Mouse (Mus musculus) forebrain, postnatal 0 days (tissue): Measurements from ENCODE around the gene Lactb. TPM values are rescaled to one million over a fixed set of nuclear protein-coding genes. Genes with fewer than 3 reads are reported as not detected.

ENCODE experiments used
- ATAC-seq: fragments of 200-750 bp; cut with Nextera tagmentation; 2 replicates; pipeline ENCODE4 v1.8.0; 2017; ENCODE audit warnings: mild to moderate bottlenecking, moderate library complexity
- DNase-seq: peaks from one replicate; pipeline ENCODE4 v3.0.0-alpha.2; 2015
- H3K27ac ChIP-seq: fragments of 300-500 bp; sonication (generic); 2 replicates; pipeline ENCODE4 v1.5.1; 2014; ENCODE audit warnings: low read depth, mild to moderate bottlenecking, antibody characterized with exemption, low read length, moderate library complexity, mixed read lengths
- H3K27me3 ChIP-seq: fragments of 300-500 bp; sonication (generic); 2 replicates; pipeline ENCODE4 v1.6.1; 2014; ENCODE audit warnings: mild to moderate bottlenecking, low read length, mixed read lengths; ENCODE audit not compliant: insufficient read depth
- H3K36me3 ChIP-seq: fragments of 300-500 bp; sonication (generic); 2 replicates; pipeline ENCODE4 v1.6.1; 2014; ENCODE audit warnings: mild to moderate bottlenecking, moderate library complexity; ENCODE audit not compliant: insufficient read depth
- H3K4me1 ChIP-seq: fragments of 300-500 bp; sonication (generic); 2 replicates; pipeline ENCODE4 v1.6.1; 2014; ENCODE audit warnings: antibody characterized with exemption; ENCODE audit not compliant: insufficient read depth
- H3K4me2 ChIP-seq: fragments of 300-500 bp; sonication (generic); 2 replicates; pipeline ENCODE4 v1.6.1; 2014; ENCODE audit warnings: low read depth, mild to moderate bottlenecking, moderate library complexity
- H3K4me3 ChIP-seq: fragments of 300-500 bp; sonication (generic); 2 replicates; pipeline ENCODE4 v1.5.1; 2014; ENCODE audit warnings: low read depth, low read length, mixed read lengths
- H3K9ac ChIP-seq: fragments of 300-500 bp; sonication (generic); 2 replicates; pipeline ENCODE4 v1.6.1; 2014; ENCODE audit warnings: mild to moderate bottlenecking
- H3K9me3 ChIP-seq: fragments of 300-500 bp; sonication (generic); 2 replicates; pipeline ENCODE4 v1.6.1; 2016; ENCODE audit warnings: low read length
- CTCF ChIP-seq: sonication (generic); IDR thresholded peaks from 2 replicates; pipeline ENCODE4 v1.5.1; 2016; ENCODE audit warnings: antibody characterized with exemption, control low read depth, low read depth
- WGBS: fragments of 180-500 bp; shearing (Covaris S2); extraction: QIAGEN DNeasy Blood & Tissue Kit; methylation state at CpG from one replicate; pipeline ENCODE4 v1.1.7; 2014; 5-methylcytosine and 5-hydroxymethylcytosine counted together
- polyA plus RNA-seq: library from polyadenylated mRNA; unstranded; fragments of >200 nt; fragmentation: Nextera tagmentation; extraction: Ambion mirVana; gene quantifications from 2 replicates; pipeline ENCODE4 v1.2.1, GENCODE M21; 2015
- total RNA-seq: library from RNA; depleted of rRNA; stranded (reverse); fragments of >200 nt; gene quantifications from 2 replicates; pipeline ENCODE4 v1.2.3, GENCODE M21; 2014

The Lactb gene
- total and polyA plus RNA-seq, 2 experiments from 2014 or later = 12.2 to 20.3 TPM

DNA sequence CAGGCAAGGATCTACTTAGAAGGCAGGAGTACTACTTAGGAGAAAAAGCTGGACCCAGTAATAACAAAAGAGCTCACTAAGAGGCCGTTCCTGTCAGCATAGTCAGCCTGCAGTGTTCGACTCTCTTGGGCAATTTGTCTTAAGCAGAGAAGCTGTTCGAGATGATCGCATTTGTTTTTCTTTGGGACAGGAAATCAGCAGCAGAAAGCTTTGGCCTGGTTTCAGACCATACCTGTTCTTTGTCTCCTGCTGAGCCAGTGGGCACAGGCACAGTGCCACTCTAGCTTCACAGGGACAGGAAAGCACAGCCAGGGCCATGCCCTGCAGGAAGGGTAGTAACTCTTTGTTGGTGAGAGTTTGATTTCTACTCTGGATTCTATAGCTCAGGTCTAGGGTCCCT is 31.1 kb upstream of the Lactb start:
- Histone ChIP-seq H3K27me3 (no peaks in the 10 kb centered on the region), H3K9ac (no peak overlapping the region), H3K27ac (no peak overlapping the region), H3K4me3 (no peak overlapping the region), H3K4me1 (no peaks in the 10 kb centered on the region), H3K4me2 (no peak overlapping the region), H3K36me3 (no peaks in the 10 kb centered on the region), H3K9me3 (no peaks in the 10 kb centered on the region)
- no peak for ATAC-seq
- no peak for DNase-seq
- WGBS = 72% methylated on average over 4 of the region's 4 CpGs
- TF ChIP-seq CTCF = no peak

DNA sequence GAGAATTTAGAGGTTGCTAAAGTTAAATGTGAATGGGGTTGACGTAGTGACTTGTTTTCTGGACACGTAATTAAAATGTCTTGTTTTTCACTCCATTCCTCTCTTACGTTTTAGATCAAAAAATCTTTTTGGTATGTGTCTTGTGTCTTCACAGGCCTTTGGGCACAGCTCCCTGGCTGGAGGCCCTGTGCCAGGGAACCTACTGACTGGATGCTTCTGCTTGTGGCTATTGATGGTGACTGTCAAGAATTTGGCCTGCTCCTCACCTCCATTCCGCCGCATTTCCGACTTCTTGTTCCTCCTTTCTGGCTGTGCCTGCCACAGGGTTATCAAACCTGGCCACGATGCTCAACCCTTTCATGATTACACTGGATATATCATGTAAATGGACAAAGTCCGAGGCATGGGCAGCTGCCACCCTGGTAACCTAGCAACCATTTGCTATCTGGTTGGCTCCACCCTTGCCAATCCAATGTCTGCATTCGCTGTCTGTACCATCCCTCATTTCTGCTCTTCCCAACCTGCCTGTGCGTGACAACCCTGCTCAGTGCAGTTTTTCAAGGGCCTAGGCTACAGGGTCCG is 30.0 kb upstream of the Lactb start:
- no peaks in the 10 kb centered on the region for H3K9me3 ChIP-seq
- no peak for TF ChIP-seq CTCF
- H3K27ac ChIP-seq = no peak overlapping the region
- H3K4me2 ChIP-seq = no peak overlapping the region
- H3K4me3 ChIP-seq = no peak overlapping the region
- H3K4me1 ChIP-seq = no peaks in the 10 kb centered on the region
- H3K9ac ChIP-seq = no peak overlapping the region
- ATAC-seq (peak; percentile 79), DNase-seq (peak; percentile 33)
- H3K36me3 ChIP-seq = no peaks in the 10 kb centered on the region
- H3K27me3 ChIP-seq = no peaks in the 10 kb centered on the region
- 64% methylated on average over 11 of the region's 11 CpGs for WGBS

DNA sequence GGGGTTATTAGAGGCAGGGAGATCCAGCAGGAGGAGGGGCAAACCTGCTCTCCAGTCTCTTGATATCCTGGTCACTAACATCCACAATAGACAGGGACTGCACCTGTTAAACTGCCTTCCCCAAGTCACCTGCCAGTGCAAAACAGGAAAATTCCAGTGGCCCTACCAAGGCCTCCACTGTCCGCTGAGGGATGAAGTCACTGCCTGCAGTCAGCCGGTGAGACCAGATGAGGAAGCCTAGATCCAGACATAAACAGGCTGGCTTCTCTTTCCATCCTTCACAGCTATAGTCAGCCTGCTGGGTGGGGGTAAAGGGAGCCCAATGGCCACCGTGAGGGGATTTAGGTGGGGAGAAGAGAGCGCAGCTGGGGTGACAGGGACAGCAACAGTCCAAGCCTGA is 28.4 kb upstream of the Lactb start:
- Histone ChIP-seq H3K4me1 (no peaks in the 10 kb centered on the region), H3K9ac (no peak overlapping the region), H3K4me3 (no peak overlapping the region), H3K4me2 (no peak overlapping the region), H3K9me3 (no peaks in the 10 kb centered on the region), H3K27ac (no peak overlapping the region), H3K36me3 (no peaks in the 10 kb centered on the region), H3K27me3 (no peaks in the 10 kb centered on the region)
- 55% methylated on average over 4 of the region's 4 CpGs for WGBS
- DNase-seq (no peak), ATAC-seq (no peak)
- no peak for TF ChIP-seq CTCF

DNA sequence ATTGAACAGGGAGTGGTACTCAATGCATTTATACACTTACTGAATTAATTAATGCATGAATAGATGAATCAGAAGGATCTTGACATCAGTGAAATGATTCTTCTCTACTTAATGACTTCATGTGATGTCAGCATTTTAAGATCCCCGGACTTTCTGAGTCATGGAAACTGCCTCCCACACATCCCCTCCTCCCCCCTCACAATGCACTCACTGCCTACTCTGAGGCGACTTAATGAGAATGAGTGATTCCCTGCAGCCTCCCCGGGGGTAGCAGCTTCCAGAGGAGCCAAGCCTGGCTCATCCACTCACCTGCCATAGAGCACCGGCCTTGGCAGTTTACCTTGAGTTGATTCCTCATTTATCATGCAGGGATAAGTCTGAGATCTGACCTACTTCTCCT is 27.9 kb upstream of the Lactb start:
- no peak overlapping the region for H3K27ac ChIP-seq
- H3K9me3 ChIP-seq = no peaks in the 10 kb centered on the region
- no peak overlapping the region for H3K4me2 ChIP-seq
- ATAC-seq (peak; percentile 10; the same call in 1 of the 2 replicates), DNase-seq (no peak)
- 24% methylated on average over 4 of the region's 4 CpGs for WGBS
- H3K9ac ChIP-seq = no peak overlapping the region
- H3K4me3 ChIP-seq = no peak overlapping the region
- TF ChIP-seq CTCF = no peak
- H3K27me3 ChIP-seq = no peaks in the 10 kb centered on the region
- H3K36me3 ChIP-seq = no peaks in the 10 kb centered on the region
- no peaks in the 10 kb centered on the region for H3K4me1 ChIP-seq

DNA sequence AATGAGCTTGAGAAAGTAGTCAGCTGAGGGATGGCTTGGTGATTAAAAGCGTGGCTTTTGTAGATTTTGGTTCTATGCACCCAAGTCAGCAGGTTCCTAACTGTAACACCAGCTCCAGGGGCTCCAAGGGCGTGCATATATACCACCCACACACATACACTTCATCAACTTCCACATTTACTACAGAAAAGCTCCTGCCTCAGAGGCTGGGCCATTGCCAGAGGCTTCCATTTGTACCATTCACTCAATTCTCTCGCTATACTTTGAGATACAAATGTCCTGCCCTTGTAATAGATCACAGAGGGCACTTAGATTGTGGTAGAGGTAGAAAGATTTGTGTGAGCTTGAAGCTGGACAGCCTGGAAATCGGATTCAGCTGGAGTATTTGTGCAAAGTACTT is 26.2 kb upstream of the Lactb start:
- no peak overlapping the region for H3K27ac ChIP-seq
- no peak overlapping the region for H3K4me3 ChIP-seq
- H3K36me3 ChIP-seq = no peaks in the 10 kb centered on the region
- no peaks in the 10 kb centered on the region for H3K27me3 ChIP-seq
- ATAC-seq = no peak
- H3K9ac ChIP-seq = no peak overlapping the region
- H3K9me3 ChIP-seq = no peaks in the 10 kb centered on the region
- 77% methylated on average over 4 of the region's 4 CpGs for WGBS
- no peaks in the 10 kb centered on the region for H3K4me1 ChIP-seq
- TF ChIP-seq CTCF = no peak
- no peak for DNase-seq
- H3K4me2 ChIP-seq = no peak overlapping the region

DNA sequence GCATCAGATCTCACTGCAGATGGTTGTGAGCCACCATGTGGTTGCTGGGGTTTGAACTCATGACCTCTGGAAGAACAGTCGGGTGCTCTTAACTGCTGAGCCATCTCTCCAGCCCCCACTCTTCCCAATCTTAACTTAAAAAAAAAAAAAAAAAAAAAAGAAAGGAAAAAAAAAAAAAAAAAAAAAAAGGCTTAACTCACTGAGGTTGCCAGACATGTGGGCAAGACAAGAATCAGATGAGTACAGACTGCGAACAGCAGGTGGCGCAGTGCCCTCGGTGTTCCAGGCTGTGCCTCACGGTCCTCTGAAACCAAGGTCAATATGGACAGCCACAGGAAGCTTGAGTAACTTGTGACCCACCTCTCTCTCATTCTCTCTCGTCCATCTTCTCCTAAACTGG is 25.8 kb upstream of the Lactb start:
- Histone ChIP-seq H3K9ac (no peak overlapping the region), H3K4me1 (no peaks in the 10 kb centered on the region), H3K27me3 (no peaks in the 10 kb centered on the region), H3K36me3 (no peaks in the 10 kb centered on the region), H3K27ac (no peak overlapping the region), H3K4me2 (no peak overlapping the region), H3K4me3 (no peak overlapping the region), H3K9me3 (no peaks in the 10 kb centered on the region)
- ATAC-seq (no peak), DNase-seq (peak; percentile 80)
- 4% methylated on average over 6 of the region's 6 CpGs for WGBS
- peak; percentile 75 for TF ChIP-seq CTCF

DNA sequence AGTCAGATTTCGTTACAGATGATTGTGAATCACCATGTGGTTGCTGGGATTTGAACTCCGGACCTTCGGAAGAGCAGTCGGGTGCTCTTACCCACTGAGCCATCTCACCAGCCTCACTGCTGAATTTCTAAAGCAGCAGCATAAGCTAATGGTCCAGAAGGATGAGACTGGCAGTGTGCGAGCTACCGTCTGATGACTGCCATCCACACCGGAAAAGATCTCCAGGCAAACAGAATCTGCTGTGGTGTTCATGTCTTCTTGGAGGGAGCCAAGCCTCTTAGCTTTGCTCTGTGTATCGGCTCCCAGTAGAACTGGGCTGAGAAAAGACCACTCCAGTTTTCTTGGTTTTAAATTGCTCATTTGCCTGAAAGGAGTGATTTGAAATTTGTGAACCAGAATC is 24.4 kb upstream of the Lactb start:
- peak; percentile 90 for ATAC-seq

More for the DNA sequence above, 24.4 kb upstream of the Lactb start:
- Histone ChIP-seq H3K4me3 (no peak overlapping the region), H3K4me1 (no peaks in the 10 kb centered on the region), H3K9me3 (no peaks in the 10 kb centered on the region), H3K9ac (no peak overlapping the region), H3K27ac (no peak overlapping the region), H3K27me3 (no peaks in the 10 kb centered on the region), H3K36me3 (no peaks in the 10 kb centered on the region), H3K4me2 (no peak overlapping the region)
- DNase-seq = peak; percentile 88
- WGBS = 62% methylated on average over 8 of the region's 8 CpGs
- TF ChIP-seq CTCF = no peak
